26 mouse cellular contexts compared by ENCODE assay signal in the genomic region with DNA sequence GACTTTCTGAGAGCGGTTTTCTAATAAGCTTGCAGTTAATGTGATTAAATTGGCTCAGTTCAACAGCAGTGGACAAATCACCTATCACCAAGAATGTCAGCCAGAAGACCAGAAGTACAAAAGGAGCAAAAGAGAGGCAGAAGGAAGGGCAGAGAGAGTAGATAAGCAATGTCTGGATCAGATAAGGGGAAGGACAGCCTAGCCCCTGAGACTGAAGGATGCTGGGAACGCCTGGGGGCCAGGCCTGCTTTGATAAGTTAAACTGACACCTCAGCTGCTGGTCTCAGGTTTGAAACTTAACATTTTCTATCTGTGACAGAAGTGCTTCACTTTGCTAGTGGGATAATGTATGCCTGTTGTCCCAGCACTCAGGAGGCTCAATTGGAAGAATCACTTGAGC. TPM values are rescaled to one million over a fixed set of nuclear protein-coding genes. Genes with fewer than 3 reads are reported as not detected.
A peak's percentile ranks its signal among the peaks of the same experiment; 100 is the strongest.
DNase-seq lines count a peak whose midpoint lies in the region; ATAC-seq and TF ChIP-seq lines count a peak whose summit lies in the region.
"Had no signal": no experiment of that assay in that cellular context is flagged by ENCODE, and none has a peak within 500 bp of the region (broad histone marks: within the 10 kb centered on the region; RNA-seq: fewer than 3 reads in every experiment).

No protein-coding gene starts in this region.

- TF ChIP-seq EP300 in liver, embryonic 14.5 days (IDR thresholded peaks at IDR 0.05; ENCODE audit: low read depth) = peak; percentile 68

- H3K27ac ChIP-seq in liver, embryonic 14.5 days = no peak overlapping the region
- H3K27ac ChIP-seq in forebrain, embryonic 10.5 days = no peak overlapping the region
- H3K27ac ChIP-seq: embryonic facial prominence, embryonic 15.5 days; heart, adult 2 months; hindbrain, embryonic 15.5 days; limb, embryonic 13.5 days had no signal

- no peaks in the 10 kb centered on the region for H3K27me3 ChIP-seq in G1E (ENCODE audit: insufficient read depth, low read length)
- no peaks in the 10 kb centered on the region for H3K27me3 ChIP-seq in liver, embryonic 14.5 days (ENCODE audit: control insufficient read depth, insufficient read depth, low read length)
- peaks cover 12% of the 10 kb centered on the region for H3K27me3 ChIP-seq in forebrain, embryonic 10.5 days (ENCODE audit: poor library complexity, severe bottlenecking)
- H3K27me3 ChIP-seq: embryonic facial prominence, embryonic 15.5 days; hindbrain, embryonic 15.5 days; limb, embryonic 13.5 days had no signal

- peaks cover 6% of the 10 kb centered on the region for H3K9me3 ChIP-seq in G1E (replicated peaks)
- H3K9me3 ChIP-seq in liver, embryonic 14.5 days (ENCODE audit: control insufficient read depth, low read length) = no peaks in the 10 kb centered on the region
- no peaks in the 10 kb centered on the region for H3K9me3 ChIP-seq in forebrain, embryonic 10.5 days
- H3K9me3 ChIP-seq: embryonic facial prominence, embryonic 15.5 days; hindbrain, embryonic 15.5 days; limb, embryonic 13.5 days had no signal

- no peaks in the 10 kb centered on the region for H3K36me3 ChIP-seq in G1E (replicated peaks)
- H3K36me3 ChIP-seq in liver, embryonic 14.5 days (replicated peaks; ENCODE audit: control insufficient read depth, insufficient read depth, low read depth) = no peaks in the 10 kb centered on the region
- H3K36me3 ChIP-seq in forebrain, embryonic 10.5 days (replicated peaks) = no peaks in the 10 kb centered on the region
- H3K36me3 ChIP-seq: embryonic facial prominence, embryonic 15.5 days; hindbrain, embryonic 15.5 days; limb, embryonic 13.5 days had no signal

- DNase-seq in G1E (ENCODE audit: low spot score) = peak; percentile 64
- DNase-seq in c-Kit-positive CD71-positive TER-119-positive erythroid progenitor cells, embryonic 14.5 days (ENCODE audit: low spot score) = peak; percentile 63
- DNase-seq in liver, embryonic 14.5 days (ENCODE audit: low read depth in 3 of 3, low spot score in 3 of 3) = peak; percentile 50 to 59 (median 52)
- peak; percentile 42 for DNase-seq in yolk sac, embryonic 10.5 days (ENCODE audit: low spot score)
- no peak for DNase-seq in layer of hippocampus, adult 8-10 months (ENCODE audit: low spot score in 2 of 2)
- DNase-seq in adrenal gland, postnatal 4 days (ENCODE audit: low spot score in 2 of 2) = no peak
- DNase-seq in forebrain, embryonic 10.5 days (ENCODE audit: extremely low spot score, low spot score) = no peak
- DNase-seq: adrenal gland, postnatal 36 days; cerebellum, adult 18-20 months; cerebellum, postnatal 25 days; gastrocnemius, postnatal 25 days; heart, adult 2 months; kidney, adult 8-10 months; kidney, postnatal 10 days; lung, embryonic 14.5 days; midbrain, embryonic 14.5 days; right cerebral cortex, postnatal 14 days; thymus, postnatal 14 days had no signal

- H3K4me3 ChIP-seq in G1E (ENCODE audit: low read depth, low read length) = no peak overlapping the region; the same call in 1 of the 2 replicates
- no peak overlapping the region for H3K4me3 ChIP-seq in liver, embryonic 14.5 days (ENCODE audit: insufficient read depth in 1 of 2, low read depth in 2 of 2, low read length in 2 of 2)
- H3K4me3 ChIP-seq in forebrain, embryonic 10.5 days = no peak overlapping the region
- H3K4me3 ChIP-seq: embryonic facial prominence, embryonic 15.5 days; heart, adult 2 months; hindbrain, embryonic 15.5 days; limb, embryonic 13.5 days; megakaryocyte, embryonic 14.5 days had no signal

- peaks cover 58% of the 10 kb centered on the region for H3K4me1 ChIP-seq in G1E (ENCODE audit: insufficient read depth, low read depth, low read length)
- H3K4me1 ChIP-seq in liver, embryonic 14.5 days (replicated peaks; ENCODE audit: control insufficient read depth in 2 of 2, insufficient read depth in 2 of 2, low read length in 1 of 2) = peaks cover 14 to 28% of the 10 kb centered on the region in 2 experiments
- H3K4me1 ChIP-seq in forebrain, embryonic 10.5 days = peaks cover 29% of the 10 kb centered on the region
- H3K4me1 ChIP-seq: embryonic facial prominence, embryonic 15.5 days had no signal

- ATAC-seq in G1E (ENCODE audit: extremely low read depth, insufficient number of reproducible peaks, low FRiP score, poor library complexity, severe bottlenecking) = peak; percentile 92
- ATAC-seq in liver, embryonic 14.5 days (ENCODE audit: insufficient read depth) = peak; percentile 11; the same call in 1 of the 2 replicates
- ATAC-seq: forebrain, embryonic 16.5 days had no signal

- H3K9ac ChIP-seq in liver, embryonic 14.5 days (replicated peaks) = no peak overlapping the region; the same call in 1 of the 2 replicates
- H3K9ac ChIP-seq: embryonic facial prominence, embryonic 15.5 days; hindbrain, embryonic 15.5 days; limb, embryonic 13.5 days; lung, embryonic 14.5 days had no signal

- TF ChIP-seq CTCF in G1E (IDR thresholded peaks at IDR 0.05; ENCODE audit: low read depth, low read length) = no peak
- no peak for TF ChIP-seq CTCF in liver, embryonic 14.5 days (IDR thresholded peaks at IDR 0.05; ENCODE audit: low read depth)

- 16% methylated on average over 2 of the region's 2 CpGs for WGBS in liver, embryonic 14.5 days (ENCODE audit: insufficient replicate concordance)
- WGBS in forebrain, embryonic 10.5 days = 52% methylated on average over 2 of the region's 2 CpGs

- peak overlapping the region; percentile 11 for H3K4me2 ChIP-seq in liver, embryonic 14.5 days (ENCODE audit: low read depth)
- H3K4me2 ChIP-seq: embryonic facial prominence, embryonic 15.5 days; hindbrain, embryonic 15.5 days; limb, embryonic 13.5 days; lung, embryonic 14.5 days had no signal

RNA-seq across cellular contexts. Expression of a gene that starts 16.1 kb away (rescaled TPM):
- total RNA-seq in G1E (2014; fragmentation: Nextera tagmentation) (10.0 and 11.9 TPM in 2 replicates), G1E (2017) (0.64 and 0.76 TPM in 2 replicates)
- 0.81 and 1.0 TPM in 2 replicates for polyA plus RNA-seq in G1E (2012)
- 1.8 and 2.2 TPM in 2 replicates for polyA plus RNA-seq in liver, embryonic 14.5 days (2012; rRNA removed)
- polyA plus RNA-seq in liver, embryonic 14.5 days (2014; fragmentation: Nextera tagmentation; extraction: Ambion mirVana) = 1.9 and 2.6 TPM in 2 replicates
- 1 to 10 TPM in 2 of 4 experiments, under 1 TPM in 2; 0.43 to 3.1 (median 1.3) TPM for total RNA-seq in layer of hippocampus, adult 8-10 months (2022)
- 1 to 10 TPM; 2.1 to 2.7 TPM for total RNA-seq in adrenal gland, postnatal 4 days (2021)
- polyA plus RNA-seq in forebrain, embryonic 10.5 days (2016; fragmentation: Nextera tagmentation; extraction: Ambion mirVana) = 2.2 and 2.8 TPM in 2 replicates

RNA-seq across cellular contexts. Expression of a gene that starts 32.9 kb away (rescaled TPM):
- total RNA-seq in G1E (2014; fragmentation: Nextera tagmentation) = 7.3 and 9.3 TPM in 2 replicates
- 99.6 and 123 TPM in 2 replicates for total RNA-seq in G1E (2017)
- 0.91 and 1.5 TPM in 2 replicates for polyA plus RNA-seq in G1E (2012)
- polyA plus RNA-seq in liver, embryonic 14.5 days (2012; rRNA removed) = 12.7 and 14.6 TPM in 2 replicates
- polyA plus RNA-seq in liver, embryonic 14.5 days (2014; fragmentation: Nextera tagmentation; extraction: Ambion mirVana) = 19.2 and 24.6 TPM in 2 replicates
- total RNA-seq in layer of hippocampus, adult 8-10 months (2022) = 10 to 100 TPM; 10.6 to 67.7 (median 34.1) TPM
- 10 to 100 TPM; 13.8 to 15.7 TPM for total RNA-seq in adrenal gland, postnatal 4 days (2021)
- polyA plus RNA-seq in forebrain, embryonic 10.5 days (2016; fragmentation: Nextera tagmentation; extraction: Ambion mirVana) = 3.2 and 4.5 TPM in 2 replicates

RNA-seq across cellular contexts. Expression of a gene that starts 52.8 kb away (rescaled TPM):
- total RNA-seq in G1E (2014; fragmentation: Nextera tagmentation) = 225 and 249 TPM in 2 replicates
- 40.5 and 45.0 TPM in 2 replicates for total RNA-seq in G1E (2017)
- 67.1 and 158 TPM in 2 replicates for polyA plus RNA-seq in G1E (2012)
- polyA plus RNA-seq in liver, embryonic 14.5 days (2012; rRNA removed) = 103 and 111 TPM in 2 replicates
- 147 and 165 TPM in 2 replicates for polyA plus RNA-seq in liver, embryonic 14.5 days (2014; fragmentation: Nextera tagmentation; extraction: Ambion mirVana)
- 100 to 1,000 TPM; 201 to 206 (median 203) TPM for total RNA-seq in layer of hippocampus, adult 8-10 months (2022)
- total RNA-seq in adrenal gland, postnatal 4 days (2021) = 100 to 1,000 TPM; 359 to 386 TPM
- 266 and 273 TPM in 2 replicates for polyA plus RNA-seq in forebrain, embryonic 10.5 days (2016; fragmentation: Nextera tagmentation; extraction: Ambion mirVana)

RNA-seq across cellular contexts. Expression of a gene that starts 52.9 kb away (rescaled TPM):
- total RNA-seq in G1E (2014; fragmentation: Nextera tagmentation) (not detected in 2 replicates), G1E (2017) (not detected in 2 replicates)
- polyA plus RNA-seq in G1E (2012) = 0.29 TPM in 1 of 2 replicates, not detected in the other
- 0.04 and 0.25 TPM in 2 replicates for polyA plus RNA-seq in liver, embryonic 14.5 days (2012; rRNA removed)
- 0.14 TPM in 1 of 2 replicates, not detected in the other for polyA plus RNA-seq in liver, embryonic 14.5 days (2014; fragmentation: Nextera tagmentation; extraction: Ambion mirVana)
- total RNA-seq in layer of hippocampus, adult 8-10 months (2022) = not detected
- total RNA-seq in adrenal gland, postnatal 4 days (2021) = 10 to 100 TPM; 23.9 to 53.3 TPM
- 0.16 and 0.22 TPM in 2 replicates for polyA plus RNA-seq in forebrain, embryonic 10.5 days (2016; fragmentation: Nextera tagmentation; extraction: Ambion mirVana)
- total RNA-seq: layer of hippocampus, adult 18-20 months; left cerebral cortex, postnatal 14 days had no signal
- polyA plus RNA-seq: forebrain, embryonic 16.5 days; heart, embryonic 14.5 days had no signal

Comparison
In these comparisons a context has a peak if more than half of its experiments do, and no peak if none do; other contexts are left out.
1. DNase-seq: peak in G1E (single experiment), c-Kit-positive CD71-positive TER-119-positive erythroid progenitor cells, embryonic 14.5 days (single experiment), liver, embryonic 14.5 days (3 of 3) and yolk sac, embryonic 10.5 days (single experiment); none in layer of hippocampus, adult 8-10 months (0 of 2), adrenal gland, postnatal 4 days (0 of 2) and forebrain, embryonic 10.5 days (single experiment).